Comparison of ENCODE assay signal across 8 mouse cellular contexts in the genomic region with DNA sequence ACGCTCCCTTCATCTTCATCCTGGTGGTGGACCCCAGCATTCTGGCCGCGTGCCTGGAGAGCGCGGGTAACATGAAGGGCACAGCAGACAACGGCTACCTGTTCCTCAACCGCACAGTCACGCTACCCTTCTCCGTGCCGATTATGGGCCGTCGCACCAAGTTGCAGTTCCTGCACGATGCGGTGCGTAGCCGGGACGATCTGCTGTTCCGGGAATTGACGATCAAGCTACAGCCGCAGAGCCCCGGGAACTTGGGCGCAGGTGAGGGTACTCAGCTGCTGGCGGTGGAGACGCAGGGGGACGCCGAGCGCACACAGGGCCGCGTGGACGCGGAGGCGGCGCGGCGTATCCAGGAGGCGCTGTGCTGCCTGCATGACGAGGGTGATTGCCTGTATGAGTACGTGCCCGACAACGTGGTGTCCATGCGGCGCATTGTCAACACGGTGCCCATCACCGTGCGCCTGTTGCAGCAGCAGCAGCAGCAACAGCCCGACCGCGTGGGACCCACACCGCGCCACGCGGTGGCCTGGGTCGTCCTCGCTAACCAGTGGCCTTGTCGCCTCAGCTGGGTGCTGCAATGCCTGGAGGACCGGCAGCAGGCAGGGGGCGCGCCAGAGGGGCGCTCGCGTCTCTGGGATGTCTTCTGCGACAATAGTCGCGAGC. TPM values are rescaled to one million over a fixed set of nuclear protein-coding genes. Genes with fewer than 3 reads are reported as not detected.
DNase-seq lines count a peak whose midpoint lies in the region; ATAC-seq and TF ChIP-seq lines count a peak whose summit lies in the region.

No protein-coding gene starts in this region.

- under 1% methylated on average over 64 of the region's 64 CpGs for WGBS in cerebellum, adult 2 months
- 1% methylated on average over 64 of the region's 64 CpGs for WGBS in intestine, embryonic 15.5 days
- WGBS in limb, embryonic 11.5 days: 3% methylated on average over 64 of the region's 64 CpGs

- H3K4me1 ChIP-seq in cerebellum, adult 2 months (ENCODE audit: control insufficient read depth, insufficient read depth, low read length): peaks cover 15% of the 10 kb centered on the region
- H3K4me1 ChIP-seq in intestine, embryonic 15.5 days (replicated peaks): peaks cover 24% of the 10 kb centered on the region
- H3K4me1 ChIP-seq in limb, embryonic 11.5 days (ENCODE audit: control insufficient read depth, insufficient read depth, low read length): peaks cover 23% of the 10 kb centered on the region

- H3K4me2 ChIP-seq in intestine, embryonic 15.5 days (replicated peaks): peak overlapping the region; percentile 93
- H3K4me2 ChIP-seq in limb, embryonic 11.5 days (ENCODE audit: low read depth, severe bottlenecking): peak overlapping the region; percentile 77

- H3K27me3 ChIP-seq in cerebellum, adult 2 months (ENCODE audit: control insufficient read depth, insufficient read depth, low read length): peaks cover 3% of the 10 kb centered on the region; the same call in 1 of the 2 replicates
- peaks cover 67% of the 10 kb centered on the region for H3K27me3 ChIP-seq in intestine, embryonic 15.5 days (replicated peaks)
- H3K27me3 ChIP-seq in limb, embryonic 11.5 days (ENCODE audit: control insufficient read depth, insufficient read depth, low read length): peaks cover 63% of the 10 kb centered on the region

- no peak overlapping the region for H3K4me3 ChIP-seq in cerebellum, adult 2 months (replicated peaks; ENCODE audit: insufficient read depth, low read depth, low read length)
- H3K4me3 ChIP-seq in intestine, embryonic 15.5 days (replicated peaks): peak overlapping the region; percentile 43
- H3K4me3 ChIP-seq in limb, embryonic 11.5 days (ENCODE audit: low read depth, low read length): peak overlapping the region; percentile 28

- H3K9me3 ChIP-seq in intestine, embryonic 15.5 days: no peaks in the 10 kb centered on the region
- no peaks in the 10 kb centered on the region; the same call in 1 of the 2 replicates for H3K9me3 ChIP-seq in limb, embryonic 11.5 days (ENCODE audit: control insufficient read depth, low read length)

- H3K27ac ChIP-seq in cerebellum, adult 2 months (ENCODE audit: insufficient read depth, low read length): no peak overlapping the region
- no peak overlapping the region for H3K27ac ChIP-seq in intestine, embryonic 15.5 days
- H3K27ac ChIP-seq in limb, embryonic 11.5 days (replicated peaks; ENCODE audit: low read depth, low read length): no peak overlapping the region

- no peak for TF ChIP-seq POLR2A in cerebellum, adult 2 months (IDR thresholded peaks at IDR 0.05; ENCODE audit: borderline replicate concordance, insufficient read depth, low read length)

- TF ChIP-seq CTCF in cerebellum, adult 2 months (IDR thresholded peaks at IDR 0.05; ENCODE audit: borderline replicate concordance, insufficient read depth, low read depth, low read length): peak; percentile 16; the same call in 1 of the 2 replicates

- peak overlapping the region; percentile 41 for H3K9ac ChIP-seq in intestine, embryonic 15.5 days
- H3K9ac ChIP-seq in limb, embryonic 11.5 days (ENCODE audit: low read length): peak overlapping the region; percentile 38; the same call in 1 of the 2 replicates

- no peaks in the 10 kb centered on the region for H3K36me3 ChIP-seq in intestine, embryonic 15.5 days
- H3K36me3 ChIP-seq in limb, embryonic 11.5 days (ENCODE audit: control insufficient read depth, insufficient read depth, low read length): no peaks in the 10 kb centered on the region

- peak; percentile 43 for ATAC-seq in common myeloid progenitor, adult 5-6 weeks (replicated peaks; ENCODE audit: low read depth, poor library complexity, severe bottlenecking)
- peak; percentile 61 for ATAC-seq in intestine, embryonic 15.5 days
- no peak for ATAC-seq in limb, embryonic 11.5 days (ENCODE audit: insufficient number of reproducible peaks, low FRiP score, low TSS enrichment, low read depth)

- peak in 1 of 2 experiments; percentile 44 for DNase-seq in cerebellum, adult 2 months
- DNase-seq in cerebellum, adult 11 months: no peak
- DNase-seq in gastrocnemius, adult 8-10 months (ENCODE audit: low spot score in 2 of 2): peak; percentile 33 to 38
- peak; percentile 81 for DNase-seq in limb, embryonic 11.5 days (ENCODE audit: low spot score)
- DNase-seq in mesoderm, embryonic 11.5 days (ENCODE audit: low read depth, low spot score): peak; percentile 75
- peak; percentile 51 to 66 for DNase-seq in spleen, postnatal 10 days (ENCODE audit: low spot score in 2 of 2)

RNA-seq across cellular contexts. Expression of gene Nkpd1, which starts 6.2 kb away (rescaled TPM):
- polyA plus RNA-seq in cerebellum, adult 2 months (2012; rRNA removed): 1.3 and 1.8 TPM in 2 replicates
- total RNA-seq in common myeloid progenitor, adult 5-6 weeks (2017): 0.27 and 0.68 TPM in 2 replicates
- not detected for total RNA-seq in gastrocnemius, adult 8-10 months (2022)
- polyA plus RNA-seq in intestine, embryonic 15.5 days (2015; fragmentation: Nextera tagmentation; extraction: Ambion mirVana): 0.10 and 0.11 TPM in 2 replicates
- 0.12 and 0.16 TPM in 2 replicates for polyA plus RNA-seq in limb, embryonic 11.5 days (2014; fragmentation: Nextera tagmentation; extraction: Ambion mirVana)

RNA-seq across cellular contexts. Expression of gene Trappc6a, which starts 15.7 kb away (rescaled TPM):
- polyA plus RNA-seq in cerebellum, adult 2 months (2012; rRNA removed): 23.0 and 26.2 TPM in 2 replicates
- total RNA-seq in common myeloid progenitor, adult 5-6 weeks (2017): 33.6 and 43.7 TPM in 2 replicates
- 10 to 100 TPM in 1 of 4 experiments, 1 to 10 TPM in 3; 7.6 to 10.2 (median 8.8) TPM for total RNA-seq in gastrocnemius, adult 8-10 months (2022)
- polyA plus RNA-seq in intestine, embryonic 15.5 days (2015; fragmentation: Nextera tagmentation; extraction: Ambion mirVana): 124 and 137 TPM in 2 replicates
- 73.3 and 82.3 TPM in 2 replicates for polyA plus RNA-seq in limb, embryonic 11.5 days (2014; fragmentation: Nextera tagmentation; extraction: Ambion mirVana)

RNA-seq across cellular contexts. Expression of gene Bloc1s3, which starts 15.7 kb away (rescaled TPM):
- 8.6 and 9.2 TPM in 2 replicates for polyA plus RNA-seq in cerebellum, adult 2 months (2012; rRNA removed)
- total RNA-seq in common myeloid progenitor, adult 5-6 weeks (2017): 2.6 and 2.8 TPM in 2 replicates
- total RNA-seq in gastrocnemius, adult 8-10 months (2022): 1 to 10 TPM; 2.1 to 2.7 (median 2.3) TPM
- polyA plus RNA-seq in intestine, embryonic 15.5 days (2015; fragmentation: Nextera tagmentation; extraction: Ambion mirVana): 1.9 and 2.2 TPM in 2 replicates
- 2.3 and 2.7 TPM in 2 replicates for polyA plus RNA-seq in limb, embryonic 11.5 days (2014; fragmentation: Nextera tagmentation; extraction: Ambion mirVana)

RNA-seq across cellular contexts. Expression of gene Ppp1r37, which starts 39.0 kb away (rescaled TPM):
- 134 and 136 TPM in 2 replicates for polyA plus RNA-seq in cerebellum, adult 2 months (2012; rRNA removed)
- 10.5 and 14.9 TPM in 2 replicates for total RNA-seq in common myeloid progenitor, adult 5-6 weeks (2017)
- 10 to 100 TPM; 45.9 to 52.8 (median 48.8) TPM for total RNA-seq in gastrocnemius, adult 8-10 months (2022)
- polyA plus RNA-seq in intestine, embryonic 15.5 days (2015; fragmentation: Nextera tagmentation; extraction: Ambion mirVana): 18.3 and 21.8 TPM in 2 replicates
- polyA plus RNA-seq in limb, embryonic 11.5 days (2014; fragmentation: Nextera tagmentation; extraction: Ambion mirVana): 3.9 and 5.5 TPM in 2 replicates

RNA-seq across cellular contexts. Expression of gene Zfp296, which starts 53.2 kb away (rescaled TPM):
- 3.4 and 4.0 TPM in 2 replicates for polyA plus RNA-seq in cerebellum, adult 2 months (2012; rRNA removed)
- 2.6 and 6.3 TPM in 2 replicates for total RNA-seq in common myeloid progenitor, adult 5-6 weeks (2017)
- 1 to 10 TPM in 1 of 4 experiments, under 1 TPM in 3; 0.56 to 1.1 (median 0.77) TPM for total RNA-seq in gastrocnemius, adult 8-10 months (2022)
- polyA plus RNA-seq in intestine, embryonic 15.5 days (2015; fragmentation: Nextera tagmentation; extraction: Ambion mirVana): 0.63 and 0.95 TPM in 2 replicates
- polyA plus RNA-seq in limb, embryonic 11.5 days (2014; fragmentation: Nextera tagmentation; extraction: Ambion mirVana): 0.21 and 0.52 TPM in 2 replicates
